ENCODE assay signal across 20 mouse cellular contexts in genomic region chr16:14005266-14005665, GRCm38 (mm10). TPM values are rescaled to one million over a fixed set of nuclear protein-coding genes. Genes with fewer than 3 reads are reported as not detected.
A peak's percentile ranks its signal among the peaks of the same experiment; 100 is the strongest.
DNase-seq lines count a peak whose midpoint lies in the region; ATAC-seq and TF ChIP-seq lines count a peak whose summit lies in the region.
"Had no signal": no experiment of that assay in that cellular context is flagged by ENCODE, and none has a peak within 500 bp of the region (broad histone marks: within the 10 kb centered on the region; RNA-seq: fewer than 3 reads in every experiment).

No protein-coding gene starts in this region.

- no peaks in the 10 kb centered on the region for H3K9me3 ChIP-seq in forebrain, postnatal 0 days (ENCODE audit: low read length)
- H3K9me3 ChIP-seq in forebrain, embryonic 11.5 days (ENCODE audit: control insufficient read depth, low read length): no peaks in the 10 kb centered on the region
- no peaks in the 10 kb centered on the region for H3K9me3 ChIP-seq in liver, embryonic 11.5 days (ENCODE audit: control insufficient read depth, low read length)
- no peaks in the 10 kb centered on the region for H3K9me3 ChIP-seq in hindbrain, embryonic 12.5 days (replicated peaks)
- H3K9me3 ChIP-seq: hindbrain, embryonic 15.5 days; lung, embryonic 15.5 days had no signal

- peak; percentile 54 for ATAC-seq in forebrain, postnatal 0 days
- ATAC-seq in forebrain, embryonic 11.5 days (replicated peaks; ENCODE audit: low FRiP score): no peak
- ATAC-seq in liver, embryonic 11.5 days (replicated peaks; ENCODE audit: low FRiP score): no peak
- ATAC-seq in hindbrain, embryonic 12.5 days (ENCODE audit: low FRiP score): no peak

- TF ChIP-seq CTCF in forebrain, postnatal 0 days (IDR thresholded peaks at IDR 0.05; ENCODE audit: low read depth): no peak
- no peak for TF ChIP-seq CTCF in liver, adult 2 months (IDR thresholded peaks at IDR 0.05; ENCODE audit: low read depth, low read length)

- no peaks in the 10 kb centered on the region for H3K4me1 ChIP-seq in forebrain, postnatal 0 days (ENCODE audit: insufficient read depth)
- H3K4me1 ChIP-seq in forebrain, embryonic 11.5 days (replicated peaks; ENCODE audit: control insufficient read depth, insufficient read depth, low read length): no peaks in the 10 kb centered on the region
- H3K4me1 ChIP-seq in liver, adult 2 months (ENCODE audit: control insufficient read depth, insufficient read depth, low read length): peaks cover 11% of the 10 kb centered on the region
- no peaks in the 10 kb centered on the region for H3K4me1 ChIP-seq in liver, embryonic 11.5 days (replicated peaks; ENCODE audit: control insufficient read depth, insufficient read depth, low read length)
- H3K4me1 ChIP-seq in hindbrain, embryonic 12.5 days: no peaks in the 10 kb centered on the region
- H3K4me1 ChIP-seq: hindbrain, embryonic 15.5 days had no signal

- H3K27ac ChIP-seq in forebrain, postnatal 0 days (ENCODE audit: low read depth, low read length): no peak overlapping the region
- no peak overlapping the region for H3K27ac ChIP-seq in forebrain, embryonic 11.5 days (ENCODE audit: low read depth, low read length)
- peak overlapping the region; percentile 83 for H3K27ac ChIP-seq in liver, adult 2 months (replicated peaks; ENCODE audit: insufficient read depth, low read depth, low read length)
- no peak overlapping the region for H3K27ac ChIP-seq in liver, embryonic 11.5 days (ENCODE audit: low read depth, low read length)
- no peak overlapping the region for H3K27ac ChIP-seq in hindbrain, embryonic 12.5 days
- H3K27ac ChIP-seq: hindbrain, embryonic 15.5 days; lung, embryonic 15.5 days had no signal

- peaks cover 4% of the 10 kb centered on the region; the same call in 1 of the 2 replicates for H3K36me3 ChIP-seq in forebrain, postnatal 0 days (ENCODE audit: insufficient read depth)
- no peaks in the 10 kb centered on the region for H3K36me3 ChIP-seq in forebrain, embryonic 11.5 days (ENCODE audit: control insufficient read depth, insufficient read depth, low read length)
- H3K36me3 ChIP-seq in liver, adult 2 months (ENCODE audit: control insufficient read depth, insufficient read depth, low read length): no peaks in the 10 kb centered on the region
- H3K36me3 ChIP-seq in liver, embryonic 11.5 days (ENCODE audit: control insufficient read depth, insufficient read depth, low read length): no peaks in the 10 kb centered on the region
- H3K36me3 ChIP-seq in hindbrain, embryonic 12.5 days: no peaks in the 10 kb centered on the region
- H3K36me3 ChIP-seq: hindbrain, embryonic 15.5 days; lung, embryonic 15.5 days had no signal

- 79% methylated on average over 4 of the region's 4 CpGs for WGBS in forebrain, postnatal 0 days
- WGBS in forebrain, embryonic 11.5 days: 92% methylated on average over 4 of the region's 4 CpGs
- 81% methylated on average over 4 of the region's 4 CpGs for WGBS in liver, adult 2 months
- whole genome bisulfite sequencing in liver, embryonic 11.5 days: 69% methylated on average over 4 of the region's 4 CpGs
- WGBS in hindbrain, embryonic 12.5 days: 92% methylated on average over 4 of the region's 4 CpGs

- TF ChIP-seq POLR2A in liver, adult 2 months (IDR thresholded peaks at IDR 0.05; ENCODE audit: extremely low read depth, insufficient read depth, low read length): no peak

- DNase-seq in forebrain, postnatal 0 days: peak; percentile 22
- no peak for DNase-seq in forebrain, embryonic 11.5 days (ENCODE audit: low spot score)
- DNase-seq in liver, adult 2 months (ENCODE audit: extremely low read depth, low read depth, low spot score): peak; percentile 12
- DNase-seq in liver, embryonic 11.5 days (ENCODE audit: low spot score): no peak
- DNase-seq in brain, adult 2 months (ENCODE audit: low read depth, low spot score): peak; percentile 16
- peak; percentile 52 for DNase-seq in kidney, postnatal 14 days
- no peak for DNase-seq in frontal cortex, adult 2 months (ENCODE audit: extremely low spot score in 1 of 2, low spot score in 1 of 2)
- DNase-seq: adrenal gland, postnatal 14 days; cerebellum, adult 9-10 months; gastrocnemius, postnatal 36 days; liver; thymus, adult 18-20 months had no signal

- no peak overlapping the region for H3K4me3 ChIP-seq in forebrain, postnatal 0 days (ENCODE audit: low read depth, low read length)
- H3K4me3 ChIP-seq in forebrain, embryonic 11.5 days (ENCODE audit: low read depth, low read length): no peak overlapping the region
- no peak overlapping the region for H3K4me3 ChIP-seq in liver, adult 2 months (ENCODE audit: insufficient read depth, low read depth, low read length)
- H3K4me3 ChIP-seq in liver, embryonic 11.5 days (ENCODE audit: low read depth, low read length): no peak overlapping the region
- H3K4me3 ChIP-seq in hindbrain, embryonic 12.5 days: no peak overlapping the region
- H3K4me3 ChIP-seq: hindbrain, embryonic 15.5 days; lung, embryonic 15.5 days had no signal

- H3K4me2 ChIP-seq in forebrain, postnatal 0 days (ENCODE audit: low read depth): no peak overlapping the region
- no peak overlapping the region for H3K4me2 ChIP-seq in forebrain, embryonic 11.5 days (ENCODE audit: low read depth, low read length, severe bottlenecking)
- no peak overlapping the region for H3K4me2 ChIP-seq in liver, embryonic 11.5 days
- no peak overlapping the region for H3K4me2 ChIP-seq in hindbrain, embryonic 12.5 days (replicated peaks)
- H3K4me2 ChIP-seq: hindbrain, embryonic 15.5 days; lung, embryonic 15.5 days had no signal

- no peaks in the 10 kb centered on the region for H3K79me2 ChIP-seq in liver, adult 2 months (ENCODE audit: control insufficient read depth, insufficient read depth, low read length)

- no peak overlapping the region for H3K9ac ChIP-seq in forebrain, postnatal 0 days
- no peak overlapping the region for H3K9ac ChIP-seq in forebrain, embryonic 11.5 days (ENCODE audit: low read length)
- no peak overlapping the region for H3K9ac ChIP-seq in liver, adult 2 months (ENCODE audit: low read depth, low read length)
- no peak overlapping the region for H3K9ac ChIP-seq in liver, embryonic 11.5 days (ENCODE audit: low read depth, low read length)
- H3K9ac ChIP-seq in hindbrain, embryonic 12.5 days: no peak overlapping the region
- H3K9ac ChIP-seq: hindbrain, embryonic 15.5 days; lung, embryonic 15.5 days had no signal

- H3K27me3 ChIP-seq in forebrain, postnatal 0 days (ENCODE audit: insufficient read depth, low read length): no peaks in the 10 kb centered on the region
- no peaks in the 10 kb centered on the region for H3K27me3 ChIP-seq in forebrain, embryonic 11.5 days (ENCODE audit: control insufficient read depth, insufficient read depth, low read length)
- H3K27me3 ChIP-seq in liver, adult 2 months (ENCODE audit: control insufficient read depth, insufficient read depth, low read length): no peaks in the 10 kb centered on the region
- no peaks in the 10 kb centered on the region for H3K27me3 ChIP-seq in liver, embryonic 11.5 days (replicated peaks; ENCODE audit: control insufficient read depth, insufficient read depth, low read length)
- H3K27me3 ChIP-seq in hindbrain, embryonic 12.5 days: no peaks in the 10 kb centered on the region
- H3K27me3 ChIP-seq: hindbrain, embryonic 15.5 days; lung, embryonic 15.5 days had no signal

RNA-seq across cellular contexts. Expression of gene Ifitm7, which starts 18.6 kb away (rescaled TPM):
- total RNA-seq in forebrain, postnatal 0 days (2014; rRNA removed): 0.48 and 0.92 TPM in 2 replicates
- polyA plus RNA-seq in forebrain, postnatal 0 days (2015; fragmentation: Nextera tagmentation; extraction: Ambion mirVana): 0.36 and 0.44 TPM in 2 replicates
- 0.72 and 1.1 TPM in 2 replicates for polyA plus RNA-seq in forebrain, embryonic 11.5 days (2014; fragmentation: Nextera tagmentation; extraction: Ambion mirVana)
- total RNA-seq in liver, adult 2 months (2014; rRNA removed): not detected in 2 replicates
- polyA plus RNA-seq in liver, adult 2 months (2012; rRNA removed): not detected in 2 replicates
- polyA plus RNA-seq in liver, embryonic 11.5 days (2014; fragmentation: Nextera tagmentation; extraction: Ambion mirVana): 0.25 TPM in 1 of 2 replicates, not detected in the other
- 1.6 and 2.0 TPM in 2 replicates for polyA plus RNA-seq in frontal cortex, adult 2 months (2012; rRNA removed)
- 0.49 and 0.78 TPM in 2 replicates for polyA plus RNA-seq in hindbrain, embryonic 12.5 days (2016; fragmentation: Nextera tagmentation; extraction: Ambion mirVana)
- total RNA-seq: gastrocnemius, postnatal 36 days; heart, postnatal 10 days had no signal
- polyA plus RNA-seq: embryonic facial prominence, embryonic 14.5 days; intestine, postnatal 0 days; lung, embryonic 15.5 days; neural tube, embryonic 11.5 days; urinary bladder, adult 2 months had no signal

RNA-seq across cellular contexts. Expression of gene 2900011O08Rik, which starts 18.9 kb away (rescaled TPM):
- 165 and 188 TPM in 2 replicates for total RNA-seq in forebrain, postnatal 0 days (2014; rRNA removed)
- polyA plus RNA-seq in forebrain, postnatal 0 days (2015; fragmentation: Nextera tagmentation; extraction: Ambion mirVana): 194 and 213 TPM in 2 replicates
- 28.6 and 30.3 TPM in 2 replicates for polyA plus RNA-seq in forebrain, embryonic 11.5 days (2014; fragmentation: Nextera tagmentation; extraction: Ambion mirVana)
- total RNA-seq in liver, adult 2 months (2014; rRNA removed): not detected in 2 replicates
- 0.04 TPM in 1 of 2 replicates, not detected in the other for polyA plus RNA-seq in liver, adult 2 months (2012; rRNA removed)
- 0.85 and 1.1 TPM in 2 replicates for polyA plus RNA-seq in liver, embryonic 11.5 days (2014; fragmentation: Nextera tagmentation; extraction: Ambion mirVana)
- 200 and 209 TPM in 2 replicates for polyA plus RNA-seq in frontal cortex, adult 2 months (2012; rRNA removed)
- 52.8 and 54.4 TPM in 2 replicates for polyA plus RNA-seq in hindbrain, embryonic 12.5 days (2016; fragmentation: Nextera tagmentation; extraction: Ambion mirVana)
- total RNA-seq: gastrocnemius, postnatal 36 days; heart, postnatal 10 days had no signal

Comparison
In these comparisons a context has a peak if more than half of its experiments do, and no peak if none do; other contexts are left out.
1. DNase-seq: peak in forebrain, postnatal 0 days (single experiment), liver, adult 2 months (single experiment), brain, adult 2 months (single experiment) and kidney, postnatal 14 days (single experiment); none in forebrain, embryonic 11.5 days (single experiment), liver, embryonic 11.5 days (single experiment) and frontal cortex, adult 2 months (0 of 2).
2. RNA of gene 2900011O08Rik, which starts 18.9 kb away (polyA plus RNA-seq): 194 to 213 TPM in forebrain, postnatal 0 days, 200 to 209 TPM in frontal cortex, adult 2 months, 52.8 to 54.4 TPM in hindbrain, embryonic 12.5 days and 28.6 to 30.3 TPM in forebrain, embryonic 11.5 days; 0.85 to 1.1 TPM in liver, embryonic 11.5 days and 0.04 TPM in liver, adult 2 months; every median in the first group is over 10 times any median in the second.